Mouse (Mus musculus) kidney, embryonic 16.5 days (tissue): ENCODE data around the gene Mbd3. TPM values are rescaled to one million over a fixed set of nuclear protein-coding genes. Genes with fewer than 3 reads are reported as not detected.

Source experiments
- ATAC-seq: fragments of 200-750 bp; cut with Nextera tagmentation; 2 replicates; pipeline ENCODE4 v1.8.0; 2017; ENCODE audit warnings: moderate TSS enrichment; ENCODE audit not compliant: low FRiP score, low TSS enrichment
- H3K27ac ChIP-seq: fragments of 300-500 bp; sonication (generic); 2 replicates; pipeline ENCODE4 v1.5.1; 2014; ENCODE audit warnings: low read length
- H3K27me3 ChIP-seq: fragments of 300-500 bp; sonication (generic); 2 replicates; pipeline ENCODE4 v1.6.1; 2014; ENCODE audit warnings: low read length, control low read depth, mixed read lengths; ENCODE audit not compliant: insufficient read depth
- H3K36me3 ChIP-seq: fragments of 300-500 bp; sonication (generic); 2 replicates; pipeline ENCODE4 v1.6.1; 2014; ENCODE audit warnings: low read length, control low read depth, mixed read lengths; ENCODE audit not compliant: insufficient read depth
- H3K4me1 ChIP-seq: fragments of 300-500 bp; sonication (generic); 2 replicates; pipeline ENCODE4 v1.6.1; 2014; ENCODE audit warnings: low read length, control low read depth, mixed read lengths; ENCODE audit not compliant: insufficient read depth
- H3K4me2 ChIP-seq: fragments of 300-500 bp; sonication (generic); replicated peaks from 2 replicates; pipeline ENCODE4 v1.6.1; 2014; ENCODE audit warnings: low read depth, low read length
- H3K4me3 ChIP-seq: fragments of 300-500 bp; sonication (generic); 2 replicates; pipeline ENCODE4 v1.5.1; 2014; ENCODE audit warnings: mild to moderate bottlenecking, low read length
- H3K9ac ChIP-seq: fragments of 300-500 bp; sonication (generic); replicated peaks from 2 replicates; pipeline ENCODE4 v1.6.1; 2014; ENCODE audit warnings: low read length
- H3K9me3 ChIP-seq: fragments of 300-500 bp; sonication (generic); 2 replicates; pipeline ENCODE4 v1.6.1; 2016; ENCODE audit warnings: low read length, control low read depth
- WGBS: fragments of 180-500 bp; shearing (Covaris S2); extraction: QIAGEN DNeasy Blood & Tissue Kit; methylation state at CpG from one replicate; pipeline ENCODE4 v1.1.7; 2014; 5-methylcytosine and 5-hydroxymethylcytosine counted together
- polyA plus RNA-seq: library from polyadenylated mRNA; unstranded; fragments of >200 nt; fragmentation: Nextera tagmentation; extraction: Ambion mirVana; gene quantifications from 2 replicates; pipeline ENCODE4 v1.2.1, GENCODE M21; 2015

The Mbd3 gene
- polyA plus RNA-seq, 1 experiment from 2014 or later: 277 TPM

DNA sequence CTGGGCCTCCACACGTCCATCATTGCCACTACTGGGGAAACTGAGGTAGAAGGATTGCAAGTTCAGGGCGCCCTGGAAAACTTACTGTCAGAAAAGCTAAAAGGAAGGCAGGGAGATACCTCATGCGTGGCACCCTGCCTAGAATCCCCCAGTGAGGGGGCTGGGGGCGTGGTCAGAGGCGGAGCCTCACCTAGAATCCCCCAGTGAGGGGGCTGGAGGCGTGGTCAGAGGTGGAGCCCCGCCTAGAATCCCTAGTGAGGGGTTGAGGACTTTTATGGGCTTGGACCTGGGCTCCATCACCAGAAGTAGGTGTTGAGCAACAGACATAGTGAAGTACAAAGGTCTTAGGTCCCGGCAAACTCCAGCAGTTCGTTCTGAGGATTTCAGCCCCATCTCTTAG, 36.9 kb upstream of the Mbd3 start:
- no peaks in the 10 kb centered on the region for H3K9me3 ChIP-seq
- no peak overlapping the region for H3K4me2 ChIP-seq
- no peaks in the 10 kb centered on the region for H3K36me3 ChIP-seq
- ATAC-seq: no peak
- no peaks in the 10 kb centered on the region for H3K27me3 ChIP-seq
- H3K27ac ChIP-seq: peak overlapping the region; percentile 44; the same call in 1 of the 2 replicates
- 12% methylated on average over 9 of the region's 9 CpGs for WGBS
- H3K4me1 ChIP-seq: peaks cover 14% of the 10 kb centered on the region
- no peak overlapping the region for H3K9ac ChIP-seq
- H3K4me3 ChIP-seq: no peak overlapping the region

DNA sequence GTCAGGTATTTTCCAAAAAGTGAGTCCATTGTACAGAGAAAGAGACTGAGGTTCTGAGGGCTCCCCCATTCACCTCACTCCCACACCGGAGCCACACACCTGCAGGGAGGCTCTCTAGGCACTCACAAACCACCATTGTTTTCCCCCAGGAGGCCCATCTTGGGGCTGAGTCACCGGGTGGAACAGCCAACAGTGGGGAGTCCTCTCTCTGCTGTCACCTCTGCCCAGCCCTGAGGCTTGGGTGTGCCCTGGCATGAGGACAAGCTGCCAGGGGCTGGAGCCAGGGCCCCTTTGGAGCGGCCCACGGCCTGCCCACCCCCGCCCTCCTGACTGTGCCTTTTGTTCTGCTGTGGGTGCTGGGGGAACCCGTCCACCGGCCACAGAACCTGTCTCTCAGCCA, 36.4 kb upstream of the Mbd3 start:
- H3K9ac ChIP-seq: no peak overlapping the region
- H3K4me2 ChIP-seq: no peak overlapping the region
- H3K27ac ChIP-seq: peak overlapping the region; percentile 44; the same call in 1 of the 2 replicates
- no peak overlapping the region for H3K4me3 ChIP-seq
- peaks cover 19% of the 10 kb centered on the region for H3K4me1 ChIP-seq
- no peaks in the 10 kb centered on the region for H3K27me3 ChIP-seq
- 47% methylated on average over 7 of the region's 7 CpGs for WGBS
- no peak for ATAC-seq
- H3K9me3 ChIP-seq: no peaks in the 10 kb centered on the region
- no peaks in the 10 kb centered on the region for H3K36me3 ChIP-seq

DNA sequence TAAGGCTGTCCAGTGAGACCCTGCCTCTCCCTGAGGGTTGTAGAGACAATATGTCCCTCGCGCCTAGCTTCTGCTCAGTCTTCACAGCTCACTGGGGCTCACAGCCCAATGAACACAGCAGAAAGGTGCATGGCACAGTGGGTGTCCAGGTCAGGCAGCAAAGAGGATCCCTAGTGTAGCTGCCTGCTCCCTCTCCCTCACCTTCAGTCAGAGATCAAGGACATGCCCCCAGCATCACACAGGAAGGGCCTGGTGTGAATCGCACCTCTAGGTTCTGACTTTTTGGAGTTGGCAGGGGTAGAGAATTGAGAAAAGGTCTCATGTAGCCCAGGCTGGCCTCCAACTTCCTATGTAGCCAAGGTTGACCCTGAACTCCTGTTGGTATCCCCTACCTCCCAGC, 35.5 kb upstream of the Mbd3 start:
- Histone ChIP-seq H3K4me2 (no peak overlapping the region), H3K36me3 (peaks cover 6% of the 10 kb centered on the region), H3K4me1 (peaks cover 27% of the 10 kb centered on the region), H3K9me3 (no peaks in the 10 kb centered on the region), H3K27ac (no peak overlapping the region), H3K27me3 (no peaks in the 10 kb centered on the region), H3K4me3 (no peak overlapping the region), H3K9ac (peak overlapping the region; percentile 15; the same call in 1 of the 2 replicates)
- no peak for ATAC-seq
- 69% methylated on average over 3 of the region's 3 CpGs for WGBS

DNA sequence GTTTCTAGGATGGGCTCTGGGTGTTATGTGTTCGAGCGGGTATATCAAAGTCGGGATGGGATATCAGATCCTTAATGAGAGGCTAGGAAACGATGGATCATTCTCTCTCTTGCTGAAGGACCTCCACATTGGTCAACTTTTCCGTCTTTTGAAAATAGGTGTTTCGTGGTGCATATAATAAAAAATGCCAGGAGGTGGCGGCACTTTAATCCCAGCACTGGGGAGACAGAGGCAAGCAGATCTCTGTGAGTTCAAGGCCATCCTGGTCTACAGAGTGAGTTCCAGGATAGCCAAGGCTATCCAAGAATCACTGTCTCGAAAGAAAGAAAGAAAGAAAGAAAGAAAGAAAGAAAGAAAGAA, 34.9 kb upstream of the Mbd3 start:
- H3K36me3 ChIP-seq: peaks cover 12% of the 10 kb centered on the region
- no peaks in the 10 kb centered on the region for H3K9me3 ChIP-seq
- peak overlapping the region; percentile 96 for H3K4me3 ChIP-seq
- H3K4me1 ChIP-seq: peaks cover 29% of the 10 kb centered on the region
- WGBS: 13% methylated on average over 8 of the region's 8 CpGs
- H3K27me3 ChIP-seq: no peaks in the 10 kb centered on the region
- no peak for ATAC-seq
- peak overlapping the region; percentile 36 for H3K4me2 ChIP-seq
- peak overlapping the region; percentile 48 for H3K9ac ChIP-seq
- peak overlapping the region; percentile 59; the same call in 1 of the 2 replicates for H3K27ac ChIP-seq

DNA sequence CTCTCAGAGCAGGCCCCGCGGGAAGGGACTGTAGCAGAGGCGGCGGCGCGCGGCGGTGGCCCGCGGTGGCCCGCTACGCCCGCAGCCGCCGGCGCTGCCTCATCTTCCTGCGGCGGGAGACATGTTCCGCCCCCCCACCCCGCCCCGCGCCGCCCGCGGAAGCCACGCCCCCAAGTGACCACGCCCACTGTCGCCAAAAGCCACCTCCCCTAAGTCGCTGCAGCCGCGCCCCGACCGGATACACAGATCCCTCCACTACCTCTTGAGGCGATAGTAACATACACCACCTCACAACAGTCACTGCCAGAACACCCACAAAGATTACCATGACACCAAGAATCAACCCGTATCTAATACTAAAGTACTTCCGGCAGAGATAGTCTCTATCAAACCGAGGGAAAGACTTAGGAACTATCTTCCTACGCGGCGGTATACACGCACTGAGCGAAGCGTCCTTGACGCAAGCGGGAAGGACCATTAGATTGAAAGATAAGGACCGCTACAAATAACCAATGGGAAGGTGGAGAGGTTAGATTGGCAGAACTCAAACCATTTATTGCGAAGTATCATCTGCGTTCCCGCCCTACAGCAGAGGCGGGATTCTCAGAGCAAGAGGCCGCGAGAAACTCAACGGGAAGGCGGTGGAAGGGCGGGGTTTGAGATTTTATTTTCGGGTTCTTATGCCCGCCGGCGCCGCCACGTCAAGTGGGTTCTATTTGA, 34.3 kb upstream of the Mbd3 start, which contains the start of gene Tcf3:
TSS of gene Tcf3 (minus strand) at position 135 of the 720 bp plus-strand sequence.
- no peaks in the 10 kb centered on the region for H3K27me3 ChIP-seq
- 0% methylated on average over 54 of the region's 61 CpGs for WGBS
- peak within 1 kb of the TSS; percentile 67 for H3K4me2 ChIP-seq
- peak within 1 kb of the TSS; percentile 96 for H3K4me3 ChIP-seq
- H3K27ac ChIP-seq: peak within 1 kb of the TSS; percentile 98
- H3K9ac ChIP-seq: peak within 1 kb of the TSS; percentile 100
- peak; percentile 93 for ATAC-seq
- H3K36me3 ChIP-seq: peaks cover 17% of the 10 kb centered on the region
- peaks cover 29% of the 10 kb centered on the region for H3K4me1 ChIP-seq
- no peaks in the 10 kb centered on the region for H3K9me3 ChIP-seq

DNA sequence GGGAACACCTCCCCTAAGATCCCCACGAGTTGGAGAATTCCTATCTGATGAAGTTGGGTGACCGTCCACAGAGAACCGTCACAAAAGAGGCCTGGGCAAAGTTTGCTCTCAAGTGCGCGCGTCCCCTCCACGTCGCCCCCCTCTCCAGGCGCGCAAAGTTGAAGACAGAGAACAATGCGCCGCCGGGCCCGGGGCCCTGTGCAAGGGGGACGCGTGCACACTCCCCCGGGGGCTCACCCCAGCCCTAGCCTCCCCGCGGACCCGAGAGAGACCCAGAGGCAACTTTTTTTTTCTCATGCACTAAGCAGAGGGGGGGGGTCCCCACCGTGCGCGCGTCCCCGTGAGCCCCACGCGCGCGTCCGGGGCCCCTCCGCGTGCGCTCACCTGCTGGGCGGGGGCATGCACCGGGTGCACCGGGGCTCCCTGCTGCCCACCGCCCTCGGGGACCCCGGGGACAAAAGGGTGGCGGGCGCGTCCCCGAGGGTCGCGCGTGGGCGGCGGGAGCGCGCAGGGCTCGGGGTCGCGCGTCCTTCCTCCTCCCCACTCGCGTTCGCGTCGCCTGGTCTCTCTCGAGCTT, 33.7 kb upstream of the Mbd3 start:
- Histone ChIP-seq H3K9me3 (no peaks in the 10 kb centered on the region), H3K4me2 (peak overlapping the region; percentile 67), H3K27me3 (no peaks in the 10 kb centered on the region), H3K36me3 (peaks cover 23% of the 10 kb centered on the region), H3K4me1 (peaks cover 29% of the 10 kb centered on the region), H3K27ac (peak overlapping the region; percentile 98), H3K9ac (peak overlapping the region; percentile 100), H3K4me3 (peak overlapping the region; percentile 96)
- no peak for ATAC-seq
- WGBS: under 1% methylated on average over 44 of the region's 60 CpGs

DNA sequence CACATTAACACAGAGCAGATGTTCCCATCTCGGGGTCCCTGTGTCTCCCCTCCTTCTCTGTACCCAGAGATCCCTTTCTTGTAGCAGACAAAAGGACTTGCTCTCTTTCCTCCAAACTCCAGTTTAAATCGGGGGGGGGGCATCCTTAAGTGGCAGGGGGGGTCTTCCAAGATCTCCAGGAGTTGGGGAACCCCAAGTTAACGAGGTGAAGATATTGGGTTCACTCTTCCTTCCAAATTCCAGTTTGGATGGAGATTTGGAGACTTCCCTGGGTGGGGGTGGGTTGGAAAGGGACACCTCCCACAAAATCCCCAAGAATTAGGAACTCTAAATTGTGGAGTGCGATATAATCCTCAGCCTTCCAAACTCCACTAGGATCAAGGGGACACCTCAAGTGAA, 33.0 kb upstream of the Mbd3 start:
- Histone ChIP-seq H3K4me1 (peaks cover 29% of the 10 kb centered on the region), H3K27me3 (no peaks in the 10 kb centered on the region), H3K4me2 (peak overlapping the region; percentile 67), H3K9ac (peak overlapping the region; percentile 100), H3K27ac (peak overlapping the region; percentile 98), H3K36me3 (peaks cover 28% of the 10 kb centered on the region), H3K4me3 (peak overlapping the region; percentile 96), H3K9me3 (no peaks in the 10 kb centered on the region)
- 2% methylated on average over 4 of the region's 4 CpGs for WGBS
- ATAC-seq: no peak

DNA sequence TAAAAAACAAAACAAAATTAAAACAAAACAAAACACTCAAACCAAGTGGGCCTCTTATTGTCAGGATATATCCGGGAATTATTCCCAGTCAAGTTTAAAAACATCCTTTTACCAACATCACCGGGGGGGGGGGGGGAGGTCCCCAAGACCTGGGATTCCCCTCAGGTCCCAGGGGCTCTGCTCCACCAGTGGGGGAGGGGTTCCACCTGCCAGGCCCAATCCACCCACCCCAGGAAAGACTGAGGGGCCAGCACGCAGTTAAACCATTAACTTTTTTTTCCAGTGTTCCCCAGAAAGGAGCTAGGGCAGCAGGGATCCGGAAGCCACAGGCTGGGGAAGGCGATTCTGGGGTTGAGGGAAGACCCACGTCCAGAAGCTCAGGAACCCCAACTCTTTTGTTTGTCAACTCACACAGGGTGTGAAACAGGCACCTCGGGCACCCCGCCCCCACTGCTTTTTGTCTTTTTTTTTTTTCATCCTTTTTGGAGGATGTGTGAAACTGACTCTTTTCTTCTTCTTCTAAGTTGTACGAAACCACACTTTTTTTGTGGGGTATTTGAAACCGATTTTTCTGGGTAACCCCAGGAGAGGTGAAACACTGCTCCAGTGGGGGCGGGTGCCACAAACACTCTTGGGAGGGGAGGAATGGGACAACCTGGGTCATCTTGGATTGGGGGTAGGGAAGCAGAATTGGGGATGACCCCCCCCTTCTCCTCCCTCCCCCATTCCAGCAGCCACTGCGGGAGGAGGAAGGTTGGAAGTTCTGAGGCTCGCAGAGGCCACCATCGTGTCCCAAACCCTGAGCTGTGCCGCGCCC, 32.4 kb upstream of the Mbd3 start:
- Histone ChIP-seq H3K4me3 (peak overlapping the region; percentile 96), H3K27ac (peak overlapping the region; percentile 52), H3K36me3 (peaks cover 34% of the 10 kb centered on the region), H3K9ac (peak overlapping the region; percentile 100), H3K27me3 (no peaks in the 10 kb centered on the region), H3K4me1 (peaks cover 29% of the 10 kb centered on the region), H3K4me2 (peak overlapping the region; percentile 67), H3K9me3 (no peaks in the 10 kb centered on the region)
- 10% methylated on average over 16 of the region's 16 CpGs for WGBS
- ATAC-seq: no peak

DNA sequence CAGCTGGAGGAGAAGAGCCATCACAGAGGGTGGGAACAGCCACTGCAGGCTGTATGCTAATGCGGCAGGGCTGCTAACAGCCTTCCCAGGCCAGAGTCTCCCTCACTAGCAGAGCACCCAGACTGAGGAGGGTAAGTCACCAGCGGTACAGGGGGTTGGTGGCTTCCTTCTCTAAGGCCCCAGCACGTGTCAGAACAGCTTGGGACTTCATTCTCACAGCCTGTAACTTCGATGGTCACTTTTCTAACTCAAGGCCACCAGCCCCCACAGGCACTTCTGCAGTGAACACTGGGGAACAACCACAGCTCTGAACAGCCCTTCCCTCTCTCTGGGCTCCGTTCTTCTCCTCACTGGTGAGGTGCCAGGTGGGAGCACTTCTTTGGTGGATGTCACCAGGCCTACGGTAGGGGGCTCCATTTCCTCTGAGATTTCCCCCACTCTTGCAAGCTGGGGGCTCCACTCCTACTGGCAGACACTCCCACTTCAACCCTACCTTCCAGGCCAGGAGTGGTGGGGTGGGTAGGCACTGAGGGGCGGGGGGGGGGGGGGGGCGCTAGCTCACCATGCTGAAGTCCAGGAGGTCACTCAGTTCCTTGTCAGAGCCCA, 31.1 kb upstream of the Mbd3 start:
- Histone ChIP-seq H3K27ac (no peak overlapping the region; the same call in 1 of the 2 replicates), H3K27me3 (no peaks in the 10 kb centered on the region), H3K9ac (peak overlapping the region; percentile 12; the same call in 1 of the 2 replicates), H3K36me3 (peaks cover 47% of the 10 kb centered on the region), H3K4me3 (no peak overlapping the region), H3K9me3 (0 out of 2 replicates have a peak, but pooled peaks cover 1% of the 10 kb centered on the region), H3K4me2 (no peak overlapping the region), H3K4me1 (peaks cover 25% of the 10 kb centered on the region)
- no peak for ATAC-seq
- 72% methylated on average over 6 of the region's 8 CpGs for WGBS
